Mouse (Mus musculus): Measurements from ENCODE around the gene Trp63.

GRCm38 (mm10) chr16:25843625-25844024 is 160.1 kb downstream of the Trp63 start:
- TF ChIP-seq CTCF (IDR thresholded peaks at IDR 0.05; ENCODE audit: low read depth, low read length) (no peak), POLR2A (IDR thresholded peaks at IDR 0.05; ENCODE audit: borderline replicate concordance, low read depth, low read length) (no peak)

Data from bone marrow macrophage, adult 2 months (primary cell).